Mouse (Mus musculus) forebrain, embryonic 16.5 days (tissue): ENCODE results near the gene Prelid3b. TPM values are rescaled to one million over a fixed set of nuclear protein-coding genes. Genes with fewer than 3 reads are reported as not detected.

ENCODE experiments used
- ATAC-seq: fragments of 200-750 bp; cut with Nextera tagmentation; 2 replicates; pipeline ENCODE4 v1.8.0; 2017; ENCODE audit warnings: mild to moderate bottlenecking, moderate library complexity
- H3K27ac ChIP-seq: fragments of 300-500 bp; sonication (generic); 2 replicates; pipeline ENCODE4 v1.5.1; 2014; ENCODE audit warnings: low read length, control low read depth
- H3K27me3 ChIP-seq: fragments of 300-500 bp; sonication (generic); replicated peaks from 2 replicates; pipeline ENCODE4 v1.6.1; 2014; ENCODE audit warnings: low read length; ENCODE audit not compliant: control insufficient read depth, insufficient read depth
- H3K36me3 ChIP-seq: fragments of 300-500 bp; sonication (generic); 2 replicates; pipeline ENCODE4 v1.6.1; 2014; ENCODE audit not compliant: control insufficient read depth, insufficient read depth
- H3K4me1 ChIP-seq: fragments of 300-500 bp; sonication (generic); replicated peaks from 2 replicates; pipeline ENCODE4 v1.6.1; 2014; ENCODE audit warnings: low read length; ENCODE audit not compliant: control insufficient read depth, insufficient read depth
- H3K4me2 ChIP-seq: fragments of 300-500 bp; sonication (generic); 2 replicates; pipeline ENCODE4 v1.6.1; 2014; ENCODE audit warnings: mild to moderate bottlenecking, low read length, control low read depth
- H3K4me3 ChIP-seq: fragments of 300-500 bp; sonication (generic); replicated peaks from 2 replicates; pipeline ENCODE4 v1.5.1; 2014; ENCODE audit warnings: mild to moderate bottlenecking, low read length, control low read depth
- H3K9ac ChIP-seq: fragments of 300-500 bp; sonication (generic); replicated peaks from 2 replicates; pipeline ENCODE4 v1.6.1; 2014; ENCODE audit warnings: low read depth, low read length, control low read depth
- H3K9me3 ChIP-seq: fragments of 300-500 bp; sonication (generic); 2 replicates; pipeline ENCODE4 v1.6.1; 2016; ENCODE audit warnings: low read length; ENCODE audit not compliant: control insufficient read depth
- WGBS: fragments of 180-500 bp; shearing (Covaris S2); extraction: QIAGEN DNeasy Blood & Tissue Kit; methylation state at CpG from one replicate; pipeline ENCODE4 v1.1.7; 2014; 5-methylcytosine and 5-hydroxymethylcytosine counted together
- polyA plus RNA-seq: library from polyadenylated mRNA; unstranded; fragments of >200 nt; fragmentation: Nextera tagmentation; extraction: Ambion mirVana; gene quantifications from 2 replicates; pipeline ENCODE4 v1.2.1, GENCODE M21; 2015

The Prelid3b gene
- polyA plus RNA-seq, 1 experiment from 2014 or later = 120 TPM

DNA sequence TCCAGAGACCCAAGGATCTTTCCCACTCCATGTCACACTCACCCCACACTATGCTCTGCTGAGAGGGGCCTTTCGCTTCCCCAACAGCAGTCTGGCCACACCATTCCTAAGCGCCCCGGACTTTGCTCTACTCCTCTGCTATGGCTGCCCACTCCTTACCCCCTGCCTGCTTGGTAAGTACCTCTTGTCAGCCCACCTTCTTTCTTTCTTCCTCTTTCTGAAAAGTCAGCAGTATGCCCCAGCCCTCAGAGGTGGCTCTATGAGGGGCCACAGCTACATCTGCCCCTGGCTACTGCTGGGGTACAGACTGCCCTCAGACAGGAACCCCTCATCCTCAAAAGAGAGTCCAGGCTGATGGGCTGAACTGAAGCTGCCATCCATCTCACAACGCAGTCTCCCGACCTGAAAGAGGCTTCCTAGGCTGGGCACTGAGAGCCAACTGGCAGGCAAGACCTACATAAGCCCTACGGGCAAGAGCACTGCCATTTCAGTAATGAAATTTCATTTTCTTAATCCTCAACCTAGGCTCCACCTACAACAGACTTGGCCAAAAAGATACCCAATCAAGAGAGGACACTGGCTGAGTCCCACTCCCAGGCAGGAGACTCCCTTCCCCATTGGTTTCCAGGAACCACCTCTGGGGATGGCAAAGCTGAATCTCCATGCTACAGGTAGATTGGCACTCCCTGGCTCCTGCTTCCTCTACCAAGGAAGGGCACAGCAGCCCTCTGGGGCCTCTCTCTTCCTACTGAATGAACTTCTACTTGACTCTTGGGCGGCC lies 35.8 kb downstream of the Prelid3b start:
- peaks cover 18% of the 10 kb centered on the region for H3K4me1 ChIP-seq
- H3K4me2 ChIP-seq = no peak overlapping the region
- no peaks in the 10 kb centered on the region for H3K9me3 ChIP-seq
- 92% methylated on average over 7 of the region's 7 CpGs for WGBS
- ATAC-seq = no peak
- H3K9ac ChIP-seq = no peak overlapping the region
- no peaks in the 10 kb centered on the region for H3K27me3 ChIP-seq
- no peaks in the 10 kb centered on the region for H3K36me3 ChIP-seq
- no peak overlapping the region for H3K27ac ChIP-seq
- H3K4me3 ChIP-seq = no peak overlapping the region

DNA sequence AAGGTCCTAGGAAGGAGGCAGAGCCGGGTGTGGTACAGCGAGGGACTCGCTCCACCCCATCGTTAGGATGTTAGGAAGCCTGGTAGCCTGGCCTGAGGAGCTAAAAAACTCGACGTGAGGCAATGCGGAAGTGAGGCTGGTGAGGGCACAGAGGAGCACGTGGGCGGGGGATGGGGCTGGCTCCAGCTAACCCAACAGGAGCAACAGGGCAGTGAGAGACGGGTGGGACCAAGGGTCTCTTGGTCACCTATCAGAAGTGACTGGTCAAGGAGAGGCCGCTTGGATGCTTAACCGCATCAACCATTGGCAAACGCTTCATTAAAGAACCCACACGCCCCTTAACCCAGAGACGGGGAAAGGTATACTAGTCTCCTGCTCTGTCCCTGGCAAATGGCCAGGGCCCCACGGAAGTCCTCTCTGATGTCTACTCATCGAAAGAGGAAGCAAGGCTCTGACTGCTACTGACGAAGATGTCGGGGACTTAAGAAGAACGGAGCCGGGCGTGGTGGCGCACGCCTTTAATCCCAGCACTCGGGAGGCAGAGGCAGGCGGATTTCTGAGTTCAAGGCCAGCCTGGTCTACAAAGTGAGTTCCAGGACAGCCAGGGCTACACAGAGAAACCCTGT lies 36.7 kb downstream of the Prelid3b start:
- WGBS = 92% methylated on average over 26 of the region's 26 CpGs
- peaks cover 18% of the 10 kb centered on the region for H3K4me1 ChIP-seq
- no peaks in the 10 kb centered on the region for H3K36me3 ChIP-seq
- no peak overlapping the region for H3K27ac ChIP-seq
- H3K9ac ChIP-seq = no peak overlapping the region
- no peak overlapping the region for H3K4me3 ChIP-seq
- no peaks in the 10 kb centered on the region for H3K9me3 ChIP-seq
- no peaks in the 10 kb centered on the region for H3K27me3 ChIP-seq
- ATAC-seq = no peak
- H3K4me2 ChIP-seq = no peak overlapping the region

DNA sequence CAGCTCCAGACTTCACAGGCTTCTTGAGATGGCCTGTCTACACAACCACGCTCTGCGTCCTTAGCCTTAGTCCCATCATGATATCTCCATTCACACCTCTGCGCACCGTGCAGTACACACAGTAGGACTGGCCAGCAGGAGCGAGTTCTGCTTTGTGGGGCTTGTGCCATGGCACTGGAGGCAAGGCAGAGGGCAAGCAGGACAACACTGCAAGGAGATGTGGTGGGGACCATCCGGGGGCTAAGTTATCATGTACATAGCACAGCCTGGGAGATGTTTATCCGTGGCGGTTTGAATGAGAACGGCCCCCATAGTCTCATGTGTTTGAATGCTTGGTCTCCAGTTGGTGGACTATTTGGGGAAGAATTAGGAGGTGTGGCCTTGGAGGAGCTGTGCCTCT lies 37.9 kb downstream of the Prelid3b start:
- Histone ChIP-seq H3K4me3 (no peak overlapping the region), H3K9me3 (no peaks in the 10 kb centered on the region), H3K36me3 (no peaks in the 10 kb centered on the region), H3K9ac (no peak overlapping the region), H3K27ac (no peak overlapping the region), H3K4me2 (no peak overlapping the region), H3K4me1 (peaks cover 18% of the 10 kb centered on the region), H3K27me3 (no peaks in the 10 kb centered on the region)
- WGBS = over 99% methylated on average over 9 of the region's 9 CpGs
- ATAC-seq = no peak

DNA sequence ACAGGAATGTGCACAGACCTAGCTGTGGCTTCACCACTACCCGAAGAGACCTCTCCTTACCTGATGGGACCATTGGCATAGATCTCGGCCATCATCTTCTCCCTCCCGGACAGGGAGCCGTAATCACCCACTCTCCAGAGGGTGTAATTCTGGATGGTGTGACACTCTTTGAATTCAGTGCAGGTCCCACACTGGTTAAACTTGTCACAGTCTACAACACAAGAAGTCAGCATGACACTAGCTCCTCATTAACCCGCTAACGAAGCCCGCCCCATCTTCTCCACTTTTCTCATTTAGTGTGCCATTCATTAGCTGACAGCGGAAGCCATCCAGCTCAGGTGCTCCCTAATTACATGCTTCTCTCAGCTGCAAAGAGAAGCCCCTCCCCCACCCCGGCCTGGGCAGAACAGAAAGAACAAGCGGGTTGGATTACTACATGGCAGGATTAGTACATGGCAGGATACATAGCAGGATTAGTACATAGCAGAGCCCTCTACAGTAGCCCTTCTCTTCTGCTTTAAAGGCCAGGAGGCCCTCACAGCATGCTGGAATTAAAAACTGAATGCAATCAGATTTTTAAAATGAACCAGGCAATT lies 43.8 kb downstream of the Prelid3b start:
- peaks cover 21% of the 10 kb centered on the region for H3K36me3 ChIP-seq
- no peaks in the 10 kb centered on the region for H3K9me3 ChIP-seq
- no peak overlapping the region for H3K27ac ChIP-seq
- H3K4me2 ChIP-seq = no peak overlapping the region
- H3K4me1 ChIP-seq = no peaks in the 10 kb centered on the region
- 29% methylated on average over 10 of the region's 10 CpGs for WGBS
- peak; percentile 61 for ATAC-seq
- H3K4me3 ChIP-seq = no peak overlapping the region
- no peak overlapping the region for H3K9ac ChIP-seq
- no peaks in the 10 kb centered on the region for H3K27me3 ChIP-seq

DNA sequence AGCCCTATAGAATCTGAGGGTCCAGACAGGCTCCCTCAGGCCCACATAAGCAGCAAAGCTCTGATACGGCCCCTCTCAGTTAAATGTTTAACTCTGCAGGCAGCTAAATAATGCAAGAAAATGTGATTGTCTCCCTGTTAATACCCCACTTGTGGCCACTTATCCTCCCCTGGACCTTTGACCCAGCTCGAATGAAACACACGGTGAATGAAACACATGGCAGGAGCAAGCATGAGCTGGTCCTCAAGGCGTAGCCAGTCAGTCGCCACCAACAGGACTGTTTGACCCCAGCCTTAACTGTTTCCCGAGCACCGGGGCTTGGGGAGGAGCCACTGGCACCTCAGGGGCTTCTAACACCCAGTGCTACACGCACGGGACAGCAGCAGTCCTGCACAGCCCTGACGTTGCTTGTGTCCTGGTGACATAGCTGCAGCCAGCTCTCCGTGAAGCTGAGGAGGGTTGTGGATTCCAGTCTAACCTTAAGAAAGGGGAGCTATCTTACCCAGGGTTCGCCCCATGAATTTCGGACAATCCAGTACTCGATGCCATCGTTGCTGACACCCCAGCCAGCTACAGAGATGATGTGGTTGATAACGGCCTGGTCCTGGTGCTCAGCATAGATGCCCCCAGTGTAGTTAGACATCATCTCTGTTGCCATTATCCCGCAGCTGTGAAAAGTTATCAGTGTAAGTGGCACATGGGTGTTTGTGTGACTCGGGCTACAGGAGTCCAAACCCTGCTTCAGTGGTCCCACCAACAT lies 44.6 kb downstream of the Prelid3b start:
- no peak for ATAC-seq
- Histone ChIP-seq H3K36me3 (peaks cover 23% of the 10 kb centered on the region), H3K27ac (no peak overlapping the region), H3K9me3 (no peaks in the 10 kb centered on the region), H3K9ac (no peak overlapping the region), H3K4me1 (no peaks in the 10 kb centered on the region), H3K4me2 (no peak overlapping the region), H3K27me3 (no peaks in the 10 kb centered on the region), H3K4me3 (no peak overlapping the region)
- WGBS = 75% methylated on average over 18 of the region's 18 CpGs

DNA sequence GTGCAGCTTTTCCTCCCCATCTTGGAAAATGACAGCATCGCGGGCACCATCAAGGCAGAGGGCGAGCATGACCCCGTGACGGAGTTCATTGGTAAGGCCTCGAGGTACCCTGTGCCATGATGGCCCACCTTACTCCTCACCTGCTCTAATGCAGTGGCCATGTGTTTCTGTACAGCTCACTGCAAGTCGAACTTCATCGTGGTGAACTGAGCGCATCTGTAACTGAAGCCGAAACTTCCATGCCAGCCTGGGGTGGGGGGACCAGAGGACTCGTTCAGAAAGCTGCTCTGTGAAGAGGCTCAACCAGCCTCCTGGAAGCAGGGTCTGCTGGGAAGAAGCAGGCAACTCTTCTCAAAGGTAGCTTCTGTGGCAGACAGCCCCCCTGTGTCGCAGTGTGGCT lies 46.0 kb downstream of the Prelid3b start:
- H3K36me3 ChIP-seq = peaks cover 23% of the 10 kb centered on the region
- no peak overlapping the region for H3K4me2 ChIP-seq
- no peaks in the 10 kb centered on the region for H3K27me3 ChIP-seq
- no peaks in the 10 kb centered on the region for H3K4me1 ChIP-seq
- H3K27ac ChIP-seq = no peak overlapping the region
- 94% methylated on average over 12 of the region's 12 CpGs for WGBS
- H3K9ac ChIP-seq = no peak overlapping the region
- H3K4me3 ChIP-seq = no peak overlapping the region
- no peaks in the 10 kb centered on the region for H3K9me3 ChIP-seq
- ATAC-seq = no peak

DNA sequence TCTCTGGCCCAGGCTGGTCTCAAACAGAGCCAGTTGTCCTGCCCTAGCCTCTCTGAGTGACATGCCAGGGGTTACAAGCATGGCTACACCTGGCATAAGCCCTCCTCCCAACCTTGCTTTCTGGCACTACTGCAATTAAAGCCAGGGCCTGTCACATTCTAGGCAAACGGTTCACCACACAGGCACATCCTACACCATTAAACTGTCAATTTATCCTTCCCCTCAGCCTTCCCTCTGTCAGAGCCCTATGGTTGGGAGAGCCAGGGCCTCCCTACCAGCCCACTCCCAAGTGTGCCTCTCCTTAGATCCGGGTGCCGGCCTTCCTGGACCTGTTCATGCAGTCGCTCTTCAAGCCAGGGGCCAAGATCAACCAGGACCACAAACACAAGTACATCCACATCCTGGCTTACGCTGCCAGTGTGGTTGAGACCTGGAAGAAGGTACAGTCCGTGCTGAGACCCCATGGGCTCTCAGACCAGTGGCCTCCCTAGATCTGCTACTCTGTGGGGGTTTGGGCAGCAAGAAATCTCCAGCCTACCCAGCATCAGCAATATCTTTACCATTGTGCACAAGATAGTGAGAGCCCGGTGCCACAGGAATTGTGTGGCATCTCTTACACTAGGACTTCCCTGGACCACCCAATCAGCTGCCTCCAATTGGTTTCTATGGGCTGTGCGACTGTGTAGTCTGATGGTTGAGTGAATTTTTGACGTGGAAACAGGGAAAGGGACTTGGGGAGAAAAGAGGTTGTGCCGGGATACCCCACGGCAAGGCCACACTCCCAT lies 48.4 kb downstream of the Prelid3b start:
- Histone ChIP-seq H3K9ac (no peak overlapping the region), H3K4me1 (no peaks in the 10 kb centered on the region), H3K27me3 (no peaks in the 10 kb centered on the region), H3K4me3 (no peak overlapping the region), H3K36me3 (peaks cover 23% of the 10 kb centered on the region), H3K27ac (no peak overlapping the region), H3K9me3 (no peaks in the 10 kb centered on the region), H3K4me2 (no peak overlapping the region)
- no peak for ATAC-seq
- 91% methylated on average over 11 of the region's 11 CpGs for WGBS

DNA sequence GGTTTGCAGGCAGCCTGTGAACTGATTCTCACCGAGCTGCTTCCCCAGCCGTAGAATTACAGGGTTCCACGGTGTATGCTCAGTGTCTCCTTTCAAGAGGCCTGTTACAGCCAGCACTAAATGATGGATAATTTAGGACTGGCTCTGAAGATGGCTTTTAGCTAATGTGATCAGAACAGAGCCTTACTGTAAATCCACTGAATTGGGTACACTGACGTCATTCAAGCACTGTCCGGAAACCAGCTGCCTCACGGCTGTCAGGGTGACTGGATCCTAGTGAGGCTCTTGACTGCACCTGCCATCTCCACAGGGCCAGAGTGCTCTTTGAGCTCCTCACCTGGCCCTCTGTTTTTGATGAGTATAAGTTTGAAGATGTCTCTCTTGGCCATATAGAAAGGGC lies 51.8 kb downstream of the Prelid3b start:
- 80% methylated on average over 6 of the region's 6 CpGs for WGBS

More for the DNA sequence above, 51.8 kb downstream of the Prelid3b start:
- H3K9ac ChIP-seq = no peak overlapping the region
- no peak overlapping the region for H3K4me2 ChIP-seq
- ATAC-seq = no peak
- no peak overlapping the region for H3K27ac ChIP-seq
- no peak overlapping the region for H3K4me3 ChIP-seq
- no peaks in the 10 kb centered on the region for H3K27me3 ChIP-seq
- peaks cover 8% of the 10 kb centered on the region for H3K36me3 ChIP-seq
- no peaks in the 10 kb centered on the region for H3K9me3 ChIP-seq
- peaks cover 6% of the 10 kb centered on the region for H3K4me1 ChIP-seq
